In genomic region chr14:27115991-27116390, GRCm38 (mm10) we compare ENCODE assay signal across 19 mouse cellular contexts. TPM values are rescaled to one million over a fixed set of nuclear protein-coding genes. Genes with fewer than 3 reads are reported as not detected.
DNase-seq lines count a peak whose midpoint lies in the region; ATAC-seq and TF ChIP-seq lines count a peak whose summit lies in the region.
"Had no signal": no experiment of that assay in that cellular context is flagged by ENCODE, and none has a peak within 500 bp of the region (broad histone marks: within the 10 kb centered on the region; RNA-seq: fewer than 3 reads in every experiment).

No protein-coding gene starts in this region.

- 0 out of 2 replicates have a peak, but pooled peaks cover 5% of the 10 kb centered on the region for H3K27me3 ChIP-seq in heart, embryonic 15.5 days
- no peaks in the 10 kb centered on the region for H3K27me3 ChIP-seq in testis, adult 2 months (ENCODE audit: control insufficient read depth, insufficient read depth, low read length)

- H3K9me3 ChIP-seq in heart, embryonic 15.5 days (replicated peaks): no peaks in the 10 kb centered on the region
- H3K9me3 ChIP-seq: forebrain, embryonic 15.5 days; hindbrain, embryonic 13.5 days; limb, embryonic 12.5 days; liver, embryonic 15.5 days had no signal

- no peak overlapping the region for H3K9ac ChIP-seq in heart, embryonic 15.5 days
- H3K9ac ChIP-seq: forebrain, embryonic 15.5 days; hindbrain, embryonic 13.5 days; limb, embryonic 12.5 days; liver, embryonic 15.5 days had no signal

- intact Hi-C loops in heart, postnatal 25 days (cut with DNase I): no loop called here

- 38% methylated on average over 6 of the region's 6 CpGs for WGBS in heart, embryonic 15.5 days

- H3K4me1 ChIP-seq in heart, embryonic 15.5 days (replicated peaks): peaks cover 16% of the 10 kb centered on the region
- H3K4me1 ChIP-seq in testis, adult 2 months (ENCODE audit: control insufficient read depth, insufficient read depth, low read length): peaks cover 5% of the 10 kb centered on the region; the same call in 1 of the 2 replicates
- H3K4me1 ChIP-seq: liver, embryonic 15.5 days had no signal

- ATAC-seq in heart, embryonic 15.5 days (replicated peaks; ENCODE audit: insufficient number of reproducible peaks, insufficient read depth, low FRiP score, low read depth): no peak
- ATAC-seq: CD4-positive, CD25-positive, alpha-beta regulatory T cell, adult 4 months; forebrain, embryonic 15.5 days had no signal

- H3K36me3 ChIP-seq in heart, embryonic 15.5 days: no peaks in the 10 kb centered on the region
- no peaks in the 10 kb centered on the region for H3K36me3 ChIP-seq in testis, adult 2 months (ENCODE audit: control insufficient read depth, insufficient read depth, low read length)
- H3K36me3 ChIP-seq: forebrain, embryonic 15.5 days; hindbrain, embryonic 13.5 days; limb, embryonic 12.5 days; liver, embryonic 15.5 days had no signal

- H3K4me3 ChIP-seq in heart, embryonic 15.5 days: peak overlapping the region; percentile 64; the same call in 1 of the 2 replicates
- H3K4me3 ChIP-seq in testis, adult 2 months (ENCODE audit: control insufficient read depth, low read depth, low read length): 0 out of 2 replicates have a peak overlapping the region, but pooled peaks have one; percentile 9
- H3K4me3 ChIP-seq: forebrain, embryonic 15.5 days; left cerebral cortex, adult 2 months had no signal

- DNase-seq in heart, postnatal 25 days (ENCODE audit: low spot score): no peak
- peak; percentile 32 for DNase-seq in kidney, adult 8-10 months
- no peak for DNase-seq in kidney, postnatal 4 days
- no peak for DNase-seq in testis, postnatal 10 days (ENCODE audit: low spot score)
- no peak for DNase-seq in frontal cortex, postnatal 10 days (ENCODE audit: low spot score in 2 of 2)
- DNase-seq: cerebellum, adult 11 months; cerebellum, postnatal 25 days; gastrocnemius, postnatal 10 days; midbrain, embryonic 14.5 days; right cerebral cortex, postnatal 14 days; thymus, postnatal 25 days had no signal

- H3K4me2 ChIP-seq in heart, embryonic 15.5 days: peak overlapping the region; percentile 89

- no peak overlapping the region for H3K27ac ChIP-seq in heart, embryonic 15.5 days
- H3K27ac ChIP-seq in testis, adult 2 months (ENCODE audit: control insufficient read depth, insufficient read depth, low read depth, low read length): no peak overlapping the region; the same call in 1 of the 2 replicates
- H3K27ac ChIP-seq: forebrain, embryonic 15.5 days; hindbrain, embryonic 13.5 days; left cerebral cortex, adult 2 months; limb, embryonic 12.5 days; liver, embryonic 15.5 days had no signal

- no peak for TF ChIP-seq POLR2A in testis, adult 2 months (IDR thresholded peaks at IDR 0.05; ENCODE audit: control insufficient read depth, low read depth, low read length)

- no peak for TF ChIP-seq CTCF in testis, adult 2 months (IDR thresholded peaks at IDR 0.05; ENCODE audit: control insufficient read depth, insufficient read depth, insufficient replicate concordance, low read depth, low read length)

RNA-seq across cellular contexts. Expression of gene Arhgef3, which starts 1.3 kb away (rescaled TPM):
- polyA plus RNA-seq in heart, embryonic 15.5 days (2015; fragmentation: Nextera tagmentation; extraction: Ambion mirVana): 14.7 and 15.4 TPM in 2 replicates
- 10 to 100 TPM; 29.0 to 34.1 TPM for total RNA-seq in heart, postnatal 25 days (2021)
- polyA plus RNA-seq in testis, adult 2 months (2012; rRNA removed): 6.5 and 7.7 TPM in 2 replicates

Comparison
In these comparisons a context has a peak if more than half of its experiments do, and no peak if none do; other contexts are left out.
1. DNase-seq: peak in kidney, adult 8-10 months (2 of 2); none in heart, postnatal 25 days (single experiment), kidney, postnatal 4 days (0 of 2), testis, postnatal 10 days (single experiment) and frontal cortex, postnatal 10 days (0 of 2).